Mouse (Mus musculus) T-cell, adult 66 days (primary cell): ENCODE measurements around the gene Ldb3. TPM values are rescaled to one million over a fixed set of nuclear protein-coding genes. Genes with fewer than 3 reads are reported as not detected.

ENCODE experiments used
- total RNA-seq, 2 experiments: library from RNA; stranded (reverse); gene quantifications; 3 replicates in 1 of 2; 4 replicates in 1 of 2; pipeline ENCODE4 v1.2.4; 2023

Ldb3 gene
- not detected for total RNA-seq

DNA sequence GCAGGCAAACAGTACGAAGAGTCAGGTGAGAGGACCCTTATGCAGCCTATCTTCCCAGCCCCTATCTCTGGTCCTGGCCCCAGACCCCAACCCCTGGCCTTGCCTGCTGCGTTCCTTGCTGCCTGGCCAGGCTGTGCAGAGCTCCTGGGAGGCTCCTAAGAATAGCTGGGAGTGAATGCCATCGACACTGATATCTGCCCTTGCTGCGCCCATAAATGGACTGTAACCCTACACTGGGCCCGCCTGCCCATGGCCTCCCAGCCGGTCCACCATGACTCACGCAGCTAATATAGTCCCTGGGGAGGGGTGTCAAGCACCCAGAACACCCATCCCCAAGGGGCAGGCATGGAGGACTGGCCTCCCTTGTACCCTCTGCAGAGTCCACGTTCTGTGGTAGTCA lies at the start of gene Ldb3:
Gene Ldb3 (minus strand): TSS at position 185 of the 400 bp plus-strand sequence.

DNA sequence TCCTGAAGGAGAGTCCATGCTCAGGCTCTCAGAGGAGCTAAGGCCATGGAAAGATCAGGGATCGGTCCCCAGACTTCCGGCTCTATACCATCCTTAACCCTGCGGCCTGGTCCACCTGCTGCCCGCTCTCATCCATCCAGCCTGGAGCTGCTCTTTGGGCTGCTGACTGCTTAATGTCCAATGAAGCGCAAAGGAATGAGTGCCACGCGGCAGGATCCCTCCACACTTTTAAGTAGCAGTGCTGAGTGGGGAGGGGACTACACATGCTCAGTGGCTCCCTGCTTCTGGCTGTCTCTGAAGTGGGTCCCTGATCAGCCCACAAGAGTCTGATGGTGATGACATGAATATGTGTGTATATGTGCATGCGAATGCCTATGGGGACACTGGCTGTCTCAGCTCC lies 11.5 kb upstream of the Ldb3 start, which contains the start of gene Opn4:
Gene Opn4 (minus strand): TSS at position 202 of the 400 bp plus-strand sequence.

DNA sequence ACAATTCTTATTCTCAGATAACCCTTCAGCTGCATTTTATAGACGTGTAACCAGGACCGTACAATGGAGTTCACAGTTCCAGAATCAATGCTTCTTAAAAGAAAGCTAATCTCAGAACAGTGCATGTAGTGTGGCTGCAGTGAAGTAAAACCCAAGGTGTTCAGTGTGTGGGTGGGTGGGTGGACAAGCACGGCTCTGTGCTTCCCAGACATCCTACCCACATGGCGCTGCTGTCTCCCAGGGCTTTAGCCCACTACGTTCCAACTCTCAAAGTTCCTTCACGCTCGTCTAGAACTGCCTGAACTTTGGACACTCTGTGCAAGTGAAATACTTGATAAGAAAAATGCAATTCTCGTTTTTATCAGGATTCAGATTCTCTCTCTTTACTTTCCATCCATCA lies 65.8 kb downstream of the Ldb3 start, which contains the start of gene 9230112D13Rik:
Gene 9230112D13Rik (minus strand): TSS at position 101 of the 400 bp plus-strand sequence.

DNA sequence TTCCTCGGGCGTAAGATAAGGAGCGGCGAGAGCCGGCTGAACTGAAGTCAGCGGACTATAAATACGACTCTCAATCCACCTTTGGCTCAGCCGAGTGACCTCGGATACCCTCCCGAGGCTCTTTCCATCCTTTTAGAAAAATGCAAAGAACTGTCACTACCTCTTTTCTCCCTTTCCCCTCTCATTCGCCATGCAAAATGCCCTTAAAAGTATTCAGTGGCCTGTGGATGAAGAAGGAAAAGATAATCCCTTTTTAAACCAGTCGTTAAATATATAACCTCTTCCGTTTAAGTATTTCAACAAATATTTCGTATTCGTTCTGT lies 85.2 kb downstream of the Ldb3 start, which contains the start of gene Bmpr1a:
Gene Bmpr1a (minus strand): TSS at position 17 of the 323 bp plus-strand sequence.

Other genes starting within 250 kb of the Ldb3 start
- gene Fam25c, start 233.2 kb downstream of the Ldb3 start, total RNA-seq, result not detected
- gene Sncg, start 213.9 kb downstream of the Ldb3 start, total RNA-seq, result not detected
- not detected for gene Mmrn2, start 213.2 kb downstream of the Ldb3 start, total RNA-seq
- gene Bmpr1a, start 85.3 kb downstream of the Ldb3 start, total RNA-seq, result 1 to 10 TPM; 2.6 to 3.3 TPM
- gene 9230112D13Rik, start 65.9 kb downstream of the Ldb3 start, total RNA-seq, result not detected
- not detected for gene Opn4, start 11.5 kb upstream of the Ldb3 start, total RNA-seq
- 10 to 100 TPM; 96.9 to 98.5 TPM for gene Wapl, start 85.2 kb upstream of the Ldb3 start, total RNA-seq
- gene Grid1, start 231.4 kb upstream of the Ldb3 start, total RNA-seq, result not detected